Mouse (Mus musculus): ENCODE measurements around the gene Gm12216.

GRCm38 (mm10) chr11:53843106-53843505 is 15.9 kb downstream of the Gm12216 start:
- TF ChIP-seq MAFK (IDR thresholded peaks at IDR 0.05; ENCODE audit: insufficient read depth, low read depth, low read length) (no peak), ZC3H11A (IDR thresholded peaks at IDR 0.05; ENCODE audit: borderline replicate concordance, low read depth, low read length) (no peak)

All from ES-E14 (cell line).